Mouse (Mus musculus) thymus, adult 2 months (tissue): Measurements from ENCODE around the gene Mras. TPM values are rescaled to one million over a fixed set of nuclear protein-coding genes. Genes with fewer than 3 reads are reported as not detected.
A peak's percentile ranks its signal among the peaks of the same experiment; 100 is the strongest.

Experiments used
- DNase-seq: peaks from one replicate; pipeline ENCODE4 v3.0.0; 2021
- H3K27ac ChIP-seq: fragments of 200-500 bp; 2 replicates; pipeline ENCODE4 v1.5.1; 2012; ENCODE audit warnings: low read length, control low read depth; ENCODE audit not compliant: control insufficient read depth, insufficient read depth
- H3K27me3 ChIP-seq: fragments of 200-500 bp; 2 replicates; pipeline ENCODE4 v1.6.1; 2012; ENCODE audit warnings: mild to moderate bottlenecking, low read length, moderate library complexity, mixed read lengths; ENCODE audit not compliant: control insufficient read depth, insufficient read depth
- H3K36me3 ChIP-seq: fragments of 200-500 bp; 2 replicates; pipeline ENCODE4 v1.6.1; 2012; ENCODE audit warnings: mild to moderate bottlenecking, low read length, moderate library complexity; ENCODE audit not compliant: control insufficient read depth, insufficient read depth
- H3K4me1 ChIP-seq: fragments of 200-500 bp; replicated peaks from 2 replicates; pipeline ENCODE4 v1.6.1; 2012; ENCODE audit warnings: low read length; ENCODE audit not compliant: control insufficient read depth, insufficient read depth
- H3K4me3 ChIP-seq: fragments of 200-500 bp; 2 replicates; pipeline ENCODE4 v1.5.1; 2012; ENCODE audit warnings: mild to moderate bottlenecking, low read length, control low read depth, moderate library complexity; ENCODE audit not compliant: control insufficient read depth, insufficient read depth
- CTCF ChIP-seq: fragments of 200-500 bp; IDR thresholded peaks from 2 replicates; pipeline ENCODE4 v1.5.1; 2012; ENCODE audit warnings: mild to moderate bottlenecking, control low read depth, low read length, moderate library complexity, borderline replicate concordance; ENCODE audit not compliant: control insufficient read depth, poor library complexity, insufficient read depth; ENCODE audit errors: extremely low read depth
- POLR2A ChIP-seq: fragments of 200-500 bp; IDR thresholded peaks from 2 replicates; pipeline ENCODE4 v1.6.1; 2012; ENCODE audit warnings: mild to moderate bottlenecking, low read length, control low read depth, moderate library complexity; ENCODE audit not compliant: control insufficient read depth, poor library complexity, insufficient read depth; ENCODE audit errors: extremely low read depth
- WGBS: fragments of 180-500 bp; shearing (Covaris S2); methylation state at CpG from one replicate; pipeline ENCODE4 v1.1.7; 2018; 5-methylcytosine and 5-hydroxymethylcytosine counted together
- polyA plus RNA-seq: library from polyadenylated mRNA; depleted of rRNA; stranded (reverse); fragments of >200 nt; gene quantifications from 2 replicates; pipeline ENCODE4 v1.2.3, GENCODE M21; 2012; rRNA removed

Mras gene
- polyA plus RNA-seq, result 7.4 and 14.9 TPM in 2 replicates

- H3K27me3 ChIP-seq, result peaks cover 5% of the 10 kb centered on the region; the same call in 1 of the 2 replicates
- H3K27ac ChIP-seq, result no peak within 1 kb of the TSS
- H3K36me3 ChIP-seq, result no peaks in the 10 kb centered on the region
- peak within 1 kb of the TSS; percentile 52 for H3K4me3 ChIP-seq
- 16% methylated on average over 27 of the region's 27 CpGs for WGBS
- TF ChIP-seq CTCF, result no peak
- TF ChIP-seq POLR2A, result no peak
- DNase-seq, result no peak
- peaks cover 3% of the 10 kb centered on the region for H3K4me1 ChIP-seq
Observed at GRCm38 (mm10) chr9:99437031-99437764, at the start of gene Mras. Gene Mras, minus strand, starts transcription at chr9:99437381.

- Histone ChIP-seq H3K4me3 (no peak overlapping the region), H3K27me3 (no peaks in the 10 kb centered on the region), H3K36me3 (peaks cover 20% of the 10 kb centered on the region), H3K27ac (no peak overlapping the region), H3K4me1 (no peaks in the 10 kb centered on the region)
- no peak for DNase-seq
- TF ChIP-seq CTCF, result no peak
- TF ChIP-seq POLR2A, result no peak
- 99% methylated on average over 4 of the region's 4 CpGs for WGBS
Observed at GRCm38 (mm10) chr9:99485144-99485543, 48.0 kb upstream of the Mras start.

- Histone ChIP-seq H3K36me3 (peaks cover 16% of the 10 kb centered on the region), H3K4me1 (no peaks in the 10 kb centered on the region), H3K27me3 (no peaks in the 10 kb centered on the region), H3K27ac (no peak overlapping the region), H3K4me3 (no peak overlapping the region)
- TF ChIP-seq CTCF (no peak), POLR2A (no peak)
- no peak for DNase-seq
Observed at GRCm38 (mm10) chr9:99484632-99485031, 47.5 kb upstream of the Mras start.

GRCm38 (mm10) chr9:99483191-99483590 is 46.0 kb upstream of the Mras start:
- no peak overlapping the region for H3K4me3 ChIP-seq
- no peak for DNase-seq
- 0 out of 2 replicates have a peak, but pooled peaks cover 2% of the 10 kb centered on the region for H3K4me1 ChIP-seq
- WGBS, result 94% methylated on average over 4 of the region's 4 CpGs
- TF ChIP-seq POLR2A, result no peak
- no peak for TF ChIP-seq CTCF
- no peaks in the 10 kb centered on the region for H3K27me3 ChIP-seq
- peaks cover 13% of the 10 kb centered on the region for H3K36me3 ChIP-seq
- no peak overlapping the region for H3K27ac ChIP-seq

GRCm38 (mm10) chr9:99480764-99481163 is 43.6 kb upstream of the Mras start:
- Histone ChIP-seq H3K27ac (no peak overlapping the region), H3K36me3 (no peaks in the 10 kb centered on the region), H3K27me3 (no peaks in the 10 kb centered on the region), H3K4me3 (no peak overlapping the region), H3K4me1 (0 out of 2 replicates have a peak, but pooled peaks cover 2% of the 10 kb centered on the region)
- WGBS, result over 99% methylated on average over 4 of the region's 4 CpGs
- TF ChIP-seq CTCF, result no peak
- no peak for TF ChIP-seq POLR2A
- no peak for DNase-seq

GRCm38 (mm10) chr9:99479181-99479711 is 42.1 kb upstream of the Mras start:
- no peak overlapping the region for H3K4me3 ChIP-seq
- H3K36me3 ChIP-seq, result no peaks in the 10 kb centered on the region
- TF ChIP-seq POLR2A (no peak), CTCF (no peak)
- 78% methylated on average over 9 of the region's 9 CpGs for WGBS
- H3K27ac ChIP-seq, result no peak overlapping the region
- H3K27me3 ChIP-seq, result no peaks in the 10 kb centered on the region
- DNase-seq, result peak; percentile 13
- 0 out of 2 replicates have a peak, but pooled peaks cover 2% of the 10 kb centered on the region for H3K4me1 ChIP-seq

- TF ChIP-seq POLR2A (no peak), CTCF (no peak)
- H3K4me3 ChIP-seq, result no peak overlapping the region
- no peak overlapping the region for H3K27ac ChIP-seq
- H3K36me3 ChIP-seq, result no peaks in the 10 kb centered on the region
- 97% methylated on average over 7 of the region's 7 CpGs for WGBS
- no peak for DNase-seq
- H3K27me3 ChIP-seq, result no peaks in the 10 kb centered on the region
- H3K4me1 ChIP-seq, result no peaks in the 10 kb centered on the region
Observed at GRCm38 (mm10) chr9:99471334-99471733, 34.2 kb upstream of the Mras start.
